Mouse (Mus musculus) lung, embryonic 16.5 days (tissue): ENCODE measurements around the gene Prox1. TPM values are rescaled to one million over a fixed set of nuclear protein-coding genes. Genes with fewer than 3 reads are reported as not detected.

Source experiments
- ATAC-seq: fragments of 200-750 bp; cut with Nextera tagmentation; 2 replicates; pipeline ENCODE4 v1.8.0; 2017; ENCODE audit warnings: low read depth, mild to moderate bottlenecking, moderate library complexity
- H3K27ac ChIP-seq: fragments of 300-500 bp; sonication (generic); 2 replicates; pipeline ENCODE4 v1.5.1; 2014; ENCODE audit warnings: mild to moderate bottlenecking, control low read depth, low read length
- H3K27me3 ChIP-seq: fragments of 300-500 bp; sonication (generic); 2 replicates; pipeline ENCODE4 v1.6.1; 2014; ENCODE audit warnings: low read depth, low read length, mixed read lengths; ENCODE audit not compliant: control insufficient read depth, insufficient read depth
- H3K36me3 ChIP-seq: fragments of 300-500 bp; sonication (generic); 2 replicates; pipeline ENCODE4 v1.6.1; 2014; ENCODE audit warnings: low read length; ENCODE audit not compliant: control insufficient read depth, insufficient read depth
- H3K4me1 ChIP-seq: fragments of 300-500 bp; sonication (generic); replicated peaks from 2 replicates; pipeline ENCODE4 v1.6.1; 2014; ENCODE audit warnings: low read length, mixed read lengths; ENCODE audit not compliant: control insufficient read depth, insufficient read depth
- H3K4me2 ChIP-seq: fragments of 300-500 bp; sonication (generic); 2 replicates; pipeline ENCODE4 v1.6.1; 2014; ENCODE audit warnings: low read depth, low read length, control low read depth
- H3K4me3 ChIP-seq: fragments of 300-500 bp; sonication (generic); 2 replicates; pipeline ENCODE4 v1.5.1; 2014; ENCODE audit warnings: mild to moderate bottlenecking, low read length, control low read depth
- H3K9ac ChIP-seq: fragments of 300-500 bp; sonication (generic); 2 replicates; pipeline ENCODE4 v1.6.1; 2014; ENCODE audit warnings: low read length, control low read depth
- H3K9me3 ChIP-seq: fragments of 300-500 bp; sonication (generic); 2 replicates; pipeline ENCODE4 v1.6.1; 2016; ENCODE audit warnings: low read length; ENCODE audit not compliant: control insufficient read depth
- WGBS: fragments of 180-500 bp; shearing (Covaris S2); extraction: QIAGEN DNeasy Blood & Tissue Kit; methylation state at CpG from one replicate; pipeline ENCODE4 v1.1.7; 2014; 5-methylcytosine and 5-hydroxymethylcytosine counted together
- polyA plus RNA-seq: library from polyadenylated mRNA; unstranded; fragments of >200 nt; fragmentation: Nextera tagmentation; extraction: Ambion mirVana; gene quantifications from 2 replicates; pipeline ENCODE4 v1.2.1, GENCODE M21; 2015

The Prox1 gene
- polyA plus RNA-seq, 1 experiment from 2014 or later, result 1.8 TPM

GRCm38 (mm10) chr1:190198247-190198646, 27.7 kb upstream of the Prox1 start:
- no peaks in the 10 kb centered on the region for H3K9me3 ChIP-seq
- H3K4me1 ChIP-seq, result no peaks in the 10 kb centered on the region
- H3K27me3 ChIP-seq, result no peaks in the 10 kb centered on the region
- ATAC-seq, result no peak
- H3K36me3 ChIP-seq, result no peaks in the 10 kb centered on the region
- H3K4me2 ChIP-seq, result no peak overlapping the region
- WGBS, result 74% methylated on average over 2 of the region's 2 CpGs
- H3K27ac ChIP-seq, result no peak overlapping the region
- H3K9ac ChIP-seq, result no peak overlapping the region
- H3K4me3 ChIP-seq, result no peak overlapping the region

- H3K9ac ChIP-seq, result no peak overlapping the region
- WGBS, result 84% methylated on average over 13 of the region's 13 CpGs
- no peak for ATAC-seq
Measured at GRCm38 (mm10) chr1:190192011-190192410, 21.5 kb upstream of the Prox1 start.

GRCm38 (mm10) chr1:190190231-190190965, 19.9 kb upstream of the Prox1 start:
- no peak overlapping the region for H3K9ac ChIP-seq
- ATAC-seq, result no peak

More at GRCm38 (mm10) chr1:190192011-190192410, 21.5 kb upstream of the Prox1 start:
- Histone ChIP-seq H3K9me3 (no peaks in the 10 kb centered on the region), H3K4me3 (no peak overlapping the region), H3K4me1 (no peaks in the 10 kb centered on the region), H3K4me2 (no peak overlapping the region), H3K27ac (no peak overlapping the region), H3K27me3 (no peaks in the 10 kb centered on the region), H3K36me3 (no peaks in the 10 kb centered on the region)

GRCm38 (mm10) chr1:190189125-190189524, 18.6 kb upstream of the Prox1 start:
- 63% methylated on average over 2 of the region's 2 CpGs for WGBS
- no peak overlapping the region for H3K27ac ChIP-seq
- no peak for ATAC-seq
- H3K27me3 ChIP-seq, result 0 out of 2 replicates have a peak, but pooled peaks cover 3% of the 10 kb centered on the region
- H3K36me3 ChIP-seq, result no peaks in the 10 kb centered on the region
- no peak overlapping the region for H3K4me3 ChIP-seq
- no peak overlapping the region for H3K4me2 ChIP-seq
- H3K9me3 ChIP-seq, result no peaks in the 10 kb centered on the region
- no peaks in the 10 kb centered on the region for H3K4me1 ChIP-seq
- H3K9ac ChIP-seq, result no peak overlapping the region

More at GRCm38 (mm10) chr1:190190231-190190965, 19.9 kb upstream of the Prox1 start:
- WGBS, result 25% methylated on average over 10 of the region's 10 CpGs
- Histone ChIP-seq H3K9me3 (no peaks in the 10 kb centered on the region), H3K36me3 (no peaks in the 10 kb centered on the region), H3K4me1 (no peaks in the 10 kb centered on the region), H3K27me3 (0 out of 2 replicates have a peak, but pooled peaks cover 3% of the 10 kb centered on the region), H3K27ac (no peak overlapping the region), H3K4me2 (no peak overlapping the region), H3K4me3 (no peak overlapping the region)

GRCm38 (mm10) chr1:190186336-190186735, 15.8 kb upstream of the Prox1 start:
- H3K36me3 ChIP-seq, result no peaks in the 10 kb centered on the region
- no peak overlapping the region for H3K9ac ChIP-seq
- H3K9me3 ChIP-seq, result no peaks in the 10 kb centered on the region
- H3K4me3 ChIP-seq, result no peak overlapping the region
- 0 out of 2 replicates have a peak, but pooled peaks cover 3% of the 10 kb centered on the region for H3K27me3 ChIP-seq
- WGBS, result 79% methylated on average over 4 of the region's 4 CpGs
- no peak overlapping the region for H3K27ac ChIP-seq
- ATAC-seq, result no peak
- no peak overlapping the region for H3K4me2 ChIP-seq
- H3K4me1 ChIP-seq, result no peaks in the 10 kb centered on the region

GRCm38 (mm10) chr1:190185284-190185683, 14.8 kb upstream of the Prox1 start:
- Histone ChIP-seq H3K4me1 (no peaks in the 10 kb centered on the region), H3K36me3 (no peaks in the 10 kb centered on the region), H3K27ac (no peak overlapping the region), H3K9ac (no peak overlapping the region), H3K9me3 (no peaks in the 10 kb centered on the region), H3K27me3 (peaks cover 3% of the 10 kb centered on the region; the same call in 1 of the 2 replicates), H3K4me3 (no peak overlapping the region), H3K4me2 (no peak overlapping the region)
- ATAC-seq, result no peak
- 64% methylated on average over 10 of the region's 10 CpGs for WGBS

- 92% methylated on average over 4 of the region's 4 CpGs for WGBS
- Histone ChIP-seq H3K9me3 (no peaks in the 10 kb centered on the region), H3K36me3 (no peaks in the 10 kb centered on the region), H3K4me3 (no peak overlapping the region), H3K4me1 (no peaks in the 10 kb centered on the region), H3K27ac (no peak overlapping the region), H3K4me2 (no peak overlapping the region), H3K27me3 (peaks cover 3% of the 10 kb centered on the region; the same call in 1 of the 2 replicates), H3K9ac (no peak overlapping the region)
- ATAC-seq, result no peak
Measured at GRCm38 (mm10) chr1:190183574-190183973, 13.1 kb upstream of the Prox1 start.

- H3K9me3 ChIP-seq, result no peaks in the 10 kb centered on the region
- no peak for ATAC-seq
- no peak overlapping the region for H3K27ac ChIP-seq
- no peaks in the 10 kb centered on the region for H3K36me3 ChIP-seq
- no peak overlapping the region for H3K4me2 ChIP-seq
- 68% methylated on average over 7 of the region's 7 CpGs for WGBS
- no peak overlapping the region for H3K9ac ChIP-seq
- no peak overlapping the region for H3K4me3 ChIP-seq
- H3K27me3 ChIP-seq, result peaks cover 7% of the 10 kb centered on the region; the same call in 1 of the 2 replicates
- no peaks in the 10 kb centered on the region for H3K4me1 ChIP-seq
Measured at GRCm38 (mm10) chr1:190181765-190182164, 11.3 kb upstream of the Prox1 start.

- Histone ChIP-seq H3K4me3 (no peak overlapping the region), H3K4me2 (no peak overlapping the region), H3K36me3 (no peaks in the 10 kb centered on the region), H3K27ac (no peak overlapping the region), H3K9ac (no peak overlapping the region), H3K4me1 (no peaks in the 10 kb centered on the region), H3K9me3 (no peaks in the 10 kb centered on the region), H3K27me3 (peaks cover 12% of the 10 kb centered on the region)
- 34% methylated on average over 6 of the region's 6 CpGs for WGBS
- ATAC-seq, result no peak
Measured at GRCm38 (mm10) chr1:190180861-190181260, 10.3 kb upstream of the Prox1 start.
